Mouse (Mus musculus): Measurements from ENCODE around the gene Sigirr. TPM values are rescaled to one million over a fixed set of nuclear protein-coding genes. Genes with fewer than 3 reads are reported as not detected.

Sigirr gene
- 1 to 10 TPM; 2.9 to 3.7 TPM for total RNA-seq (2021)
- long read RNA-seq, experiment 1, partial matches to known transcripts: 0 of 6 reads
- long read RNA-seq, experiment 1, other reads (novel, unspliced or antisense): 6 of 6 reads
- long read RNA-seq, experiment 2, partial matches to known transcripts: 0 of 4 reads
- long read RNA-seq, experiment 2, other reads (novel, unspliced or antisense): 4 of 4 reads

- no peak for DNase-seq (ENCODE audit: low spot score in 2 of 2)
These were observed at the start of gene Sigirr for GRCm38 (mm10) chr7:141099911-141100691. Gene Sigirr, minus strand, starts transcription at chr7:141100572.

DNA sequence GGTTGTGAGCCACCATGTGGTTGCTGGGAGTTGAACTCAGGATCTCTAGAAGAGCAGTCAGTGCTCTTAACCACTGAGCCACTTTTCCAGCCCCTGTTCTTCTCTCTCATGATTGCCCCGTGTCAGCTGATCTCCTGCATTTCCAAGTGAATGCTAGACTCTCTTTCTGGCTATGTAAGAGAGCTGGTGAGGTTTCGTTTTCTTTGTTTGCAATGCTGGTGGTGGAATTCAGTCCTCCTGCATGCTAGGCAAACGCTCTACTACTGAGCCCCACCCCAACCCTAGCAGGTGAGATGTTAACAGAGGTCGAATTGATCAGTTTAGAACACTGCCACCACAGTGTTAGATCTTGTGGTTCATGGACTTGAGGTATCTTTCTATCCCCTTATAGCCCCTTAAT lies 48.3 kb upstream of the Sigirr start:
- DNase-seq (ENCODE audit: low spot score in 2 of 2): no peak

- DNase-seq (ENCODE audit: low spot score in 2 of 2): no peak
These were observed 46.7 kb upstream of the Sigirr start for GRCm38 (mm10) chr7:141147044-141147443.

- DNase-seq (ENCODE audit: low spot score in 2 of 2): no peak
These were observed 45.7 kb upstream of the Sigirr start for GRCm38 (mm10) chr7:141146043-141146595.

DNA sequence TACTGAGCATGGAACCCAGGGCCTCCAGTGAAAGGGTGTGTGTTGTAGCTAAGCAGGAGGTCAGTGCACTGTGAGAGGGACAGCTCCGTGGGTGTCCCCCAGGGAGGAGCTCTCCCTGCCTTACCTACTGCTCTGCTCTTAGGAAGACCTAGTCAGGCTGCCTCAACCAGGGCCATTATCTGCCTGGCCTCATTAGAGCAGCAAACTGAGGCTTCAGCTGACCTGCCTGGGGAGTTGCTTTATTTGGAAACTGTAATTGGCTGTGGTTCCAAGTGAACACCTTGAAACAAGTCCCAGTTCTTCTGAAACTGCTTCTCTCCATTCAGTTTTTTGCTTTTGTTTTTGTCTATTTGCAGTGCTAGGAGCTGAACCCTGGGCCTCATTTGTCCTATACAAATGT lies 45.0 kb upstream of the Sigirr start:
- DNase-seq (ENCODE audit: low spot score in 2 of 2): no peak

DNA sequence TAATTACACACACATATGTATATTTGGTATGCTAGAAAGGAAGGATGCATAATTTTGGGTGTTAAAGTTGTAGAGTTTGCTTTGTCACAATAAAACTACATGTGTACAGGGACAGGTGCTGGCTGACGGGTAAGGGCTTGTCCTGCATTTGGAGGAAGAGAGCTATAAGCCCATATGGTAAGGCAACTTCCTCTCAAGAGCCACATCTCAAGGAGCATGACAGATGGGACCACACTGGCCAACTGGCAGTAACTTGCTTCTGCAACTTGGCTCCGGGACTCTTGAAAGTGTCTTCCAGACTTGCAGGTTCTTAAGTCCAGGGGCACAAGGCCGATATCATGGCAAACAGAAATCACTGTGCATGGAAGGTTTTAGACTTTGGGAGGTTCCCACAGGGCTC lies 44.3 kb upstream of the Sigirr start:
- no peak for DNase-seq (ENCODE audit: low spot score in 2 of 2)

DNA sequence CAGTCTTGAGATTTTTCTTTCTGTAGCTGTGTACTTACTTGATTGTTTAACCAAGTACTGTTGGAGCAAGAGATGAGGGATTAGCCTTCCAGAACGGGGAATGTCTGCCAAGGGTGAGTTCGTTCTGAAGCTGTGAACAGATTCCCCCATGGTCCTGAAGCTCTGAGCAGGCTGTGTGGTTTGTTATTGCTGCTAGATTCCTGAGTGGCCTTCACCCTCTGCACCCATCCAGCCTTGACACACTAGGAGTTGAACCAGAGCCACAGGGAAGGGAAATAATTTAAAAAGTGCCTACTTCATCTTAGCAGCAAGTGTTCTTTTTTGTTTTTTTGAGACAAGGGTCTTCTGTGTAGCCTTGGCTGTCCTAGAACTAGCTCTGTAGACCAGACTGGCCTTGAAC lies 43.5 kb upstream of the Sigirr start:
- no peak for DNase-seq (ENCODE audit: low spot score in 2 of 2)

DNA sequence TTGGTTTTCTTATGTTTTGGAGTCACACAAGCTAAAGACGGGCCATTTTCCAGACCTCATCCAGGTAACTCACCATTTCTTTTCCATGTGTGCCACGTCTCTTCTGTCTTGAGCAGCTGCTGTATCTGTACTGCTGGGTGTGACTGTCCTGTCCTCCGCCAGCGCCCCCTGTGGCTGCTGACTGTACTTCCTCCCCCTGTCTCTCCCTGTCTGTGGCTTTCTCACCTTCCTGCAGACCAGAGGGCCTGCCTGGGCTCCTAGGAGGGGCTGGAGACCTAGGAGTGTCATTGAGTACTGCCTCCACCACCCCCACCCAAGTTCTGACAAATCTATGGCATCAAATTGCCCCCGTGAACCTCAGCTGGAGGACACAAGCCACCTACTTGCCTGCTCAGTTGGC lies 42.7 kb upstream of the Sigirr start:
- DNase-seq (ENCODE audit: low spot score in 2 of 2): peak in 1 of 2 experiments; percentile 35

- DNase-seq (ENCODE audit: low spot score in 2 of 2): no peak
These were observed 41.0 kb upstream of the Sigirr start for GRCm38 (mm10) chr7:141141326-141141725.

DNA sequence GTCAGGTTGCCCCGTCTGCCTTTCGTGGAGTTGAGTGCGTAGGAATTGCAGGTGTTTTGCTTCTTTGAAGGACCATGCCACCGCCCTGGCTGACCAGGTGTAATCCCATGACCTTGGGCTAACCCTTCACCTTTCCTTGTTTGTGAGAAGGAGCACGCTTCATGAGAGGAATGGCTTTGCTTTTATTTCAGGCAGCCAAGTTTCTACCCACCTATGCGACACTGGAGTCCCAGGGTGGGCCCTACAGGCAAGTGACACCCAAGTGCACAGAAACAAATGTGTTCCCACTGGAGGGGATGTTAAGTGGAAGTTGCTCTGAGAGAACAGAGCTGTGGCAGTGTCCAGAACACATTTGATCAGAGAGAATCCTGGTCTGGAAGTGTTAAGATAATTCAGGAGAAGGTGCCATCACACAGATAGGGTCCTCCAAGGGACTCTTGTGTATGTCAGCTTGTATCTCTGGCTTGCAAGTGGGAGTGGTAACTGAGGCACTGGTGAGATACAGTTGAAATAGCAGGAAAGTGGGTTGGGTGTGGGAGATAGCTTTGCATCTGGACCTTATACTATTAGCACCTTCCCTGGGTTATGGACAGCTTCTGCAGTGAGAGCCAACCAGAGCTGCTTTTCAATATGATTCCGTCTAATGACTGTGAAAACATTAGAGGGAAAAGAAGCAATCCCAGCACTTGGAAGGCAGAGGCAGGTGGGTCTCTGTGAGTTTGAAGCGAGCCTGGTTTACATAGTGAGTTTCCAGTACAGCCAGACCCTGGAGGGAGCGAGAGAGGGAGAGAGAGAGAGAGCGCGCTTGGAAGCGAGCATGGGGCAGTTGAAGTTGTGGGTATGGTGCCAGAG lies 31.8 kb upstream of the Sigirr start:
- DNase-seq (ENCODE audit: low spot score in 2 of 2): no peak

DNA sequence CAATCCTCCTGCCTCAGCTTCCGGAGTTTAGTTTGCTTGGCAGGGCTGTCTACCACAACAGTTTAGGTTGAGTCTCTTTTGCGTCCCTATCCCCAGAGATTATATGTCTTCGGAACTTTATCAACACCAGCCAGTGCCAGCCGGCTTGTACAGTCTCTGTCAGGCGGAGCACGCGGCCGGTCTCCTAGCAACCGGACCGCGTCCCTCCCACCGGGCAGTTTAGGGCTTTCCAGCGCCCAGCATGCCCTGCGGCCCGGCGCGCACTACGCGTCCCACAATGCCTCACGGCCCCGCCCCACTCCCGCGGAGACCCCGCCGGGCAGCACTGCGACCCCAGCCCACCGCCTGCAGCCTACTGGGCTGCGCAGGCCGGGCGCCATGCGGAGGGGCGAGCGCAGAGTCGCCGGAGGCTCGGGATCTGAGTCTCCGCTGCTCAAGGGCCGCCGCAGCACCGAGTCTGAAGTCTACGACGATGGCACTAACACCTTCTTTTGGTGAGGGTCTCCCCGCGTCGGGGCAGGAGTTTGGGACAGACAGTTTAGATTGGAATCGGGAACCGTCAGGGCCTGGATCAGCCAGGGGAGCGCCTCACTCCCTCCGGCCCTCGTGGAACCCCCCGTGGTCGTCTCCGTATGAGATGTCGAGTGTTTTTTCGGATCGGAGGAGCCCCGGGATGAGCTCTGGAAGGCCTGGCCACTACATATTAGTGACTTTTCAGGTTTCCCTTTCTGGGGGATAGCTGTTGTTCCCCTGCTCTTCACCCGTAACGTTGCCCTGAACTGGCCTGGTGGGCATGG lies 30.9 kb upstream of the Sigirr start:
- DNase-seq (ENCODE audit: low spot score in 2 of 2): peak; percentile 77 to 86

- no peak for DNase-seq (ENCODE audit: low spot score in 2 of 2)
These were observed 23.1 kb upstream of the Sigirr start for GRCm38 (mm10) chr7:141123517-141123856.

- peak; percentile 79 to 92 for DNase-seq (ENCODE audit: low spot score in 2 of 2)
These were observed 22.5 kb upstream of the Sigirr start for GRCm38 (mm10) chr7:141122689-141123516.

GRCm38 (mm10) chr7:141122245-141122644 lies 21.9 kb upstream of the Sigirr start, which contains the start of gene Ptdss2:
Gene Ptdss2, plus strand, starts transcription at chr7:141122382.
- no peak for DNase-seq (ENCODE audit: low spot score in 2 of 2)

DNA sequence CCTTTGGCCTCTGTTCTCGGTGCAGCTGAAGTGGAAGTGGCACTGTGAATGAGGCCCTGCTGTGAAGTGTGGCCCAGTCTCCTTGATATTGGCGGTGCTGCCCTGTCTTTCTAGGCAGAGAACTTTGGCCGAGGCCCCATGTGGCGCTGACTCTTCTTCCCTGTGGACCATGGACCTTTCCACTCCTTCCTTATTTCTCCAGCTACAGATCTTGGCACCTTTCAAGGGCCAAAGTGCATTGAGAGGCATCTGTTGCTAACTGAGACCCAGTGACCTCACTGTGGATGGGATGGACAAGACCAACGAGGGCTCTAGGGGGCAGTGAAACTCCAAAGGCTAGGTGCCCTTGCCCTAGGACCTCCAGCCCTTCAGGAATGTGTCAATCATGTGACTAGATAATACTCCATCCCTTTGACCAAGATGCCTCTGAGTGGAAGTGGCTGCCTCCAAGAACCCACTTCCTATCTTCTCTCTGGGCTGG lies 20.7 kb upstream of the Sigirr start:
- no peak for DNase-seq (ENCODE audit: low spot score in 2 of 2)

DNA sequence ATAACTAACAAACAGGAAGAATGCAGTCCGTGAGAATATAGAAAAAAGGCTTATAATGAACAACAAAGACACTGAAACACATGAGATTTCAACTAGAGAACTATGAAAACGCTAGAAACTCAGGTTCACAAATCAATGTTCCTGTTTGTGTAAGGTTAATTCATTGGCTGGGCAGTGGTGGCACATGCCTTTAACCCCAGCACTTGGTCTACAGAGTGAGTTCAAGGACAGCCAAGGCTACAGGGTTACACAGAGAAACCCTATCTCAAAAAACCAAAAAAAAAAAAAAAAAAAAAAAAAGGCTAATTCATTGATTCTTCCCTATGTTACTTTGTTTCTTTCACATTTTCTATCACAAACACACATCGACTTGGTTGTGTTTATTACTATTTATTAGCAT lies 20.2 kb upstream of the Sigirr start:
- no peak for DNase-seq (ENCODE audit: low spot score in 2 of 2)

DNA sequence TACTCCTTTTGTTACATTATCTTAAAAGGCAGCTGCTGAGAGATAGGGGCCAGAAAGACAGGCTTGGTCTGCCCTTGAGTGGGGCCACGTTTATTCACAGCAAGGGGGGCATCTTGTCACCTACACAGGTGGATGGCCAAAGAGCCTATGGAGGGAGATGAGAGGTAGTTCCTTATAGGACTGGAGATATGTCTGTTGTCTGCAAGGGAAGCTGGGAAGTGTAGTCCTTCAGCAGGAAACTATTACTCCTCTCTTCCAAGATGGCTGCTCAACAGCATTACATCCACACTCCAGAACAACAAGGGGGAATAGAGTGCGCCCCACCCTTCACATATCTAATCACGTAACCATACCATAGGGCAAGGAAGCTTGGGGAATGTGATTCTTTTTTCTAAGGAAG lies 19.1 kb upstream of the Sigirr start:
- no peak for DNase-seq (ENCODE audit: low spot score in 2 of 2)

- no peak for DNase-seq (ENCODE audit: low spot score in 2 of 2)
These were observed 17.3 kb upstream of the Sigirr start, which contains the start of gene Ano9 for GRCm38 (mm10) chr7:141117636-141118035. Gene Ano9, minus strand, starts transcription at chr7:141117806.

DNA sequence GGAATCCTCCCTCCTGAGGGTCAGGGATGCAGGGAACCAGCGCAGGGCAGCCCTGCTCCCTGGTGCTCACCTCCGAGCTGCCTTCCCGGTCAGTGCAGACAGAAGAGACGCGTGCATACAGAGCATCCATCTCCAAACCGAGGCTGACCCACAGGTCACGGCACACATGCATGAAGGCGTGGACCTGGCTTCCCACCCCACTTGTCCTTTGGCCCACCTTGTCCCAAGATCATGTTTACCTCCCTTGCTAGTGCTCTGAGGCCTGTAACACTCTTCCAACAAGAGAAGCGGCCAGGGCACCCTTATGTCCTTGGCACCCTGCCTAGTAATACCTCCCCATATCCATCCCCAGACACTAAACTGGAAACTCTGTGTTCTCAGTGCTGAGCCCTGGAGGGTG lies 15.5 kb upstream of the Sigirr start:
- DNase-seq (ENCODE audit: low spot score in 2 of 2): no peak

DNA sequence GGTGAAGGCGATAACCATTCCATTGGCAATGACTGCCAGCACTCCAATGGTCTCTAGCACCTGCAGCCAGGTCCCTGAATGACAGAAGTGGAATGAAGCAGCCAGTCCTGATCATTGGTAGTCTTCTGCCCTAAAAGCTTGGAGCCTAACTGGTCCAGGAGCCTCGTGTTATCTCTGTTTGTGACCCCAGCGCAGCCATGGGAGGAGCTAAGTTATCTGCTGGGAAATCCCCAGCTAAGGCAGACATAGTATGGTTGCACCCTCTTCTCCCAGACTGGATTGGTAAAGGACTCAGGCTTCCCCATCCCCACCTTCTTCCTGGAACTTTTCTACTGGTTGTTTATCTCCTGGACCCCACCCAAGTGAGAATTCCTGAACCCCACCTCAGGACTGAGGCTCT lies 2.8 kb upstream of the Sigirr start:
- DNase-seq (ENCODE audit: low spot score in 2 of 2): no peak

Data from gastrocnemius, postnatal 4 days (tissue).